Mouse (Mus musculus): ENCODE results near the gene Lias. TPM values are rescaled to one million over a fixed set of nuclear protein-coding genes. Genes with fewer than 3 reads are reported as not detected.

Gene Lias
- polyA plus RNA-seq, 1 experiment from 2014 or later: 72.5 TPM

DNA sequence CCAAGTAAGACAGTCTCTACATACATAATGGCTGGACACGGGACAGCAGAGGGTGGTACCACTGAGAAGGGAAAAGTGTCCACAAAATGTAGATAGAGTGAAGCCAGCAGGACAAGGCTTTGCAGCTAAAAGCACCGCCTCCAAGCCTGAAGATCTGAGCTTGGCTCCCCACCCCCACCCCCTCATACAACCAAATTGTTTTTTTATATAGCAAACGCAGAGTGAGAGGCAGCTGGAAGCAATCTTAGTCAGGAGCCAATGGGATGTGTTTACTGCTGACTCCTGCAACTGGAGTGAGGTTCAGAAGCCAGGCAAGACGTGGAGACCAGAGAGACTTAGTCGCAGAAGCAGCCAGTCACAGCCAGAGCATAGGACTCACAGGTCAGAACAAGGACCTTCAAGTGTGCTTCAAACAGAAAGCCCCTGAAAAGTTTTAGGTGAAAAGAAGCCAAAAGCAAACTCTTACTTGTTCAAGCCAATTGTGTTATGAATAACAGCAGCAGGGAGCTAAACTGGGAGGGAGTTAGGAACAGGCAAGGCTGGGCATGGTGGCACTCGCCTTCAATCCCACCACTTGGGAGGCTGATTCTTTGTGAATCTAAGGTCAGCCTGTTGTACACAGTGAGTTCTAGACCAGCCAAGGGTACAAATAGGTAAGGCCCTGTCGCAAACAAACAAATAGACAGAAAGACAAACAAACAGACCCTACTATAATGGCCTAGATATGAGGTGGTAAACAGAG lies 66.0 kb downstream of the Lias start:
- 37% methylated on average over 7 of the region's 7 CpGs for WGBS

DNA sequence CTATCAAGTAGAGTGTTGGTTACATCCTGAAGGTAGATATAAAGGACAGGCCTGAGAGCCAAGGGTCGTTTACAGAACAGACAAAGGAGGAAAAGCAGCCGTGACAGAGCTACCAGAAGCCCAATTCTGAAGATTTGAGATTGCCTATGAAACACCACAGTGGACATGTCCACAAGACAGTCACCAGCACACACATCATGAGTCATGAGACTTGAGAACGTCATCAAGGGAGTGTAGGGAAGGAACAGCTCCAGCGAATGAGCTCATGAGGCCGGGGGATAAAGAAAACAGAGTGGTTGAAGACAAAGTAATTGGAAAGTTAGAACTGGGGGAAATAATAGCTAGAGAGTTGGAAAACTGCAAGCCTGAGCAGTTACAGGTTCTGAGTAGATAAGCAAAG lies 66.5 kb downstream of the Lias start:
- no peak overlapping the region for H3K4me3 ChIP-seq
- peak overlapping the region; percentile 82 for H3K27ac ChIP-seq
- peaks cover 26% of the 10 kb centered on the region for H3K4me1 ChIP-seq
- 70% methylated on average over 5 of the region's 5 CpGs for whole genome bisulfite sequencing
- no peaks in the 10 kb centered on the region for H3K9me3 ChIP-seq
- H3K27me3 ChIP-seq: no peaks in the 10 kb centered on the region
- no peak overlapping the region for H3K4me2 ChIP-seq
- peaks cover 21% of the 10 kb centered on the region; the same call in 1 of the 2 replicates for H3K36me3 ChIP-seq
- no peak for ATAC-seq (ENCODE audit: insufficient number of reproducible peaks, insufficient read depth, low FRiP score, low TSS enrichment, low read depth)
- no peak overlapping the region for H3K9ac ChIP-seq

More for the DNA sequence above, 66.0 kb downstream of the Lias start:
- peak overlapping the region; percentile 82 for H3K27ac ChIP-seq
- ATAC-seq (ENCODE audit: insufficient number of reproducible peaks, insufficient read depth, low FRiP score, low TSS enrichment, low read depth): peak; percentile 78; the same call in 1 of the 2 replicates
- no peaks in the 10 kb centered on the region for H3K9me3 ChIP-seq
- no peaks in the 10 kb centered on the region for H3K27me3 ChIP-seq
- H3K4me1 ChIP-seq: peaks cover 26% of the 10 kb centered on the region
- H3K9ac ChIP-seq: peak overlapping the region; percentile 12; the same call in 1 of the 2 replicates
- peaks cover 27% of the 10 kb centered on the region; the same call in 1 of the 2 replicates for H3K36me3 ChIP-seq
- peak overlapping the region; percentile 22 for H3K4me2 ChIP-seq
- no peak overlapping the region for H3K4me3 ChIP-seq

GRCm38 (mm10) chr5:65459454-65459853 lies 68.2 kb downstream of the Lias start:
- H3K27ac ChIP-seq: no peak overlapping the region
- no peak for ATAC-seq (ENCODE audit: insufficient number of reproducible peaks, insufficient read depth, low FRiP score, low TSS enrichment, low read depth)
- 90% methylated on average over 3 of the region's 3 CpGs for whole genome bisulfite sequencing
- H3K4me1 ChIP-seq: peaks cover 26% of the 10 kb centered on the region
- no peaks in the 10 kb centered on the region for H3K9me3 ChIP-seq
- H3K4me3 ChIP-seq: no peak overlapping the region
- H3K36me3 ChIP-seq: peaks cover 19% of the 10 kb centered on the region
- H3K4me2 ChIP-seq: no peak overlapping the region
- no peak overlapping the region for H3K9ac ChIP-seq
- H3K27me3 ChIP-seq: no peaks in the 10 kb centered on the region

Other genes with a start within 250 kb of the Lias start
- 10.8 and 12.9 TPM in 2 replicates for gene Wdr19, start 191.8 kb upstream of the Lias start, polyA plus RNA-seq (2015; fragmentation: Nextera tagmentation; extraction: Ambion mirVana)
- 118 and 119 TPM in 2 replicates for gene Rfc1, start 55.8 kb upstream of the Lias start, polyA plus RNA-seq (2015; fragmentation: Nextera tagmentation; extraction: Ambion mirVana)
- 0.10 and 0.14 TPM in 2 replicates for gene Klb, start 43.2 kb upstream of the Lias start, polyA plus RNA-seq (2015; fragmentation: Nextera tagmentation; extraction: Ambion mirVana)
- 1,045 and 1,112 TPM in 2 replicates for gene Rpl9, start 53 bp upstream of the Lias start, polyA plus RNA-seq (2015; fragmentation: Nextera tagmentation; extraction: Ambion mirVana)
- gene Ugdh, start 44.5 kb downstream of the Lias start, polyA plus RNA-seq (2015; fragmentation: Nextera tagmentation; extraction: Ambion mirVana): 152 and 179 TPM in 2 replicates
- gene Gm43552, start 101.3 kb downstream of the Lias start, polyA plus RNA-seq (2015; fragmentation: Nextera tagmentation; extraction: Ambion mirVana): not detected in 2 replicates
- 102 and 117 TPM in 2 replicates for gene Smim14, start 145.7 kb downstream of the Lias start, polyA plus RNA-seq (2015; fragmentation: Nextera tagmentation; extraction: Ambion mirVana)
- 207 and 213 TPM in 2 replicates for gene Ube2k, start 145.7 kb downstream of the Lias start, polyA plus RNA-seq (2015; fragmentation: Nextera tagmentation; extraction: Ambion mirVana)